Mouse (Mus musculus): Measurements from ENCODE around the gene Pik3cb. TPM values are rescaled to one million over a fixed set of nuclear protein-coding genes. Genes with fewer than 3 reads are reported as not detected.

Gene Pik3cb
- polyA plus RNA-seq, 1 experiment = 7.4 TPM

GRCm38 (mm10) chr9:99016759-99017158, 123.7 kb downstream of the Pik3cb start:
- H3K27me3 ChIP-seq (replicated peaks; ENCODE audit: control insufficient read depth, insufficient read depth, low read length) = no peaks in the 10 kb centered on the region

GRCm38 (mm10) chr9:99016301-99016700, 124.1 kb downstream of the Pik3cb start:
- TF ChIP-seq CTCF (conservative IDR thresholded peaks at IDR 0.05; ENCODE audit: insufficient read depth, insufficient read length, low read depth, low read length) = no peak
- TF ChIP-seq POLR2A (IDR thresholded peaks at IDR 0.05; ENCODE audit: low read depth, low read length) = no peak
- Histone ChIP-seq H3K27me3 (replicated peaks; ENCODE audit: control insufficient read depth, insufficient read depth, low read length) (no peaks in the 10 kb centered on the region), H3K27ac (ENCODE audit: insufficient read depth, low read depth, low read length) (no peak overlapping the region), H3K36me3 (ENCODE audit: control insufficient read depth, insufficient read depth, low read length) (no peaks in the 10 kb centered on the region), H3K4me3 (ENCODE audit: insufficient read depth, low read depth, low read length) (no peak overlapping the region), H3K4me1 (ENCODE audit: control insufficient read depth, insufficient read depth, low read length) (peaks cover 3% of the 10 kb centered on the region; the same call in 1 of the 2 replicates)
- 55% methylated on average over 3 of the region's 3 CpGs for whole genome bisulfite sequencing
- peak; percentile 22 for DNase-seq

More at GRCm38 (mm10) chr9:99016759-99017158, 123.7 kb downstream of the Pik3cb start:
- Histone ChIP-seq H3K27ac (ENCODE audit: insufficient read depth, low read depth, low read length) (no peak overlapping the region), H3K36me3 (ENCODE audit: control insufficient read depth, insufficient read depth, low read length) (no peaks in the 10 kb centered on the region), H3K4me3 (ENCODE audit: insufficient read depth, low read depth, low read length) (no peak overlapping the region), H3K4me1 (ENCODE audit: control insufficient read depth, insufficient read depth, low read length) (peaks cover 3% of the 10 kb centered on the region; the same call in 1 of the 2 replicates)
- no peak for DNase-seq
- no peak for TF ChIP-seq CTCF (conservative IDR thresholded peaks at IDR 0.05; ENCODE audit: insufficient read depth, insufficient read length, low read depth, low read length)
- WGBS = 53% methylated on average over 3 of the region's 3 CpGs

DNA sequence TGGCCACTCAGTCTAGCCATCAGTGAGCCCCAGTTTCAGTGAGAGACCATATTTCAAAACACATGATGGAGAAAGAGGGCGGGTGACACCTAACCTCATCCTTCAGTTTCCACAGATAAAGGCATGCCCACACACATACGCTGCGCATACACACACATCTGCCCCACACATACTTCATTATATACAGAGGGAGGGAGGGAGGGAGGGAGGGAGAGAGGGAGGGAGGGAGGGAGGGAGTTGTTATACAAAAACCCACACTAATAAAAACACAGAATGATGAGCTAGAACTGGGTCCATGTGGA, 130.6 kb downstream of the Pik3cb start:
- 96% methylated on average over 3 of the region's 3 CpGs for WGBS
- no peak for DNase-seq
- Histone ChIP-seq H3K27ac (ENCODE audit: insufficient read depth, low read depth, low read length) (no peak overlapping the region), H3K4me1 (ENCODE audit: control insufficient read depth, insufficient read depth, low read length) (no peaks in the 10 kb centered on the region), H3K4me3 (ENCODE audit: insufficient read depth, low read depth, low read length) (no peak overlapping the region), H3K27me3 (replicated peaks; ENCODE audit: control insufficient read depth, insufficient read depth, low read length) (no peaks in the 10 kb centered on the region), H3K36me3 (ENCODE audit: control insufficient read depth, insufficient read depth, low read length) (no peaks in the 10 kb centered on the region)
- TF ChIP-seq POLR2A (IDR thresholded peaks at IDR 0.05; ENCODE audit: low read depth, low read length) (no peak), CTCF (conservative IDR thresholded peaks at IDR 0.05; ENCODE audit: insufficient read depth, insufficient read length, low read depth, low read length) (no peak)

DNA sequence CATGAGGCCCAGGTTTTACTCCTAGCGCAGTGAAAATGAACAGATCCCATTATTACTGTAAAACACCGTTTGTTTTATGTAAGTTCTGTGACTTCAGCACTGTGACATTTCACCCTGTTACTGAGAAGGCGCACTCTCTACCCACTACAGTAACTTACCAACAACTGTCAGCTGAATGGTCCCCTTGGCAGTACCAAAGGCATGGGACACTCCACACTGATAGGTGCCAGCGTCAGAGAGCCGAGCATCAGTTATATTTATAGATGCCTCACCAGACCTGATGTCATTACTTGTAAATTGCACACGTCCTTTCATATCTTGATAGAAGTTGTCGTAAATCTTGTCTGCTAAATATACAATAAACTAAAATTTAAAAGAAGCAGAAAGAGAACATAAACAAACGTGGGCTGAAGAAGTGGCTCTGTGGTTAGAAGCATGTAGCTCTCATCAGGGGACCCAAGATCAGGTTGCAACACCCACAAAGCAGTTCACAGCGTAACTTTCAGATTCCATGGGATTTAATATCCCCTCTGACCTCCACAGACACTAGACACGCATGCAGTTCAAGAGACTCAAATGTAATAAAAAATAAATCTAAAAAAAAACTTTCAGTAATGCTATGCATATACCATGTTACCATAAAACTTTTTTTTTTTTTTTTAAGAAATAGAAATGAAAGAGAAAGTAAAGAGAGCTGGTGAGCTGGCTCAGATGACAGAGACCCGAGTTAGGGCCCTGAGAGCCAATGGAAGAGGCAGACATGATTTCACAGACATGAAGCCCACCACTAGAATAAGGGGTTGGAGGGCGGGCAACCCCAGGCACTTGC, 131.1 kb downstream of the Pik3cb start:
- Histone ChIP-seq H3K36me3 (ENCODE audit: control insufficient read depth, insufficient read depth, low read length) (no peaks in the 10 kb centered on the region), H3K4me1 (ENCODE audit: control insufficient read depth, insufficient read depth, low read length) (no peaks in the 10 kb centered on the region), H3K27ac (ENCODE audit: insufficient read depth, low read depth, low read length) (no peak overlapping the region), H3K27me3 (replicated peaks; ENCODE audit: control insufficient read depth, insufficient read depth, low read length) (no peaks in the 10 kb centered on the region), H3K4me3 (ENCODE audit: insufficient read depth, low read depth, low read length) (no peak overlapping the region)
- no peak for DNase-seq
- TF ChIP-seq CTCF (conservative IDR thresholded peaks at IDR 0.05; ENCODE audit: insufficient read depth, insufficient read length, low read depth, low read length) = no peak
- no peak for TF ChIP-seq POLR2A (IDR thresholded peaks at IDR 0.05; ENCODE audit: low read depth, low read length)
- WGBS = 73% methylated on average over 12 of the region's 12 CpGs

DNA sequence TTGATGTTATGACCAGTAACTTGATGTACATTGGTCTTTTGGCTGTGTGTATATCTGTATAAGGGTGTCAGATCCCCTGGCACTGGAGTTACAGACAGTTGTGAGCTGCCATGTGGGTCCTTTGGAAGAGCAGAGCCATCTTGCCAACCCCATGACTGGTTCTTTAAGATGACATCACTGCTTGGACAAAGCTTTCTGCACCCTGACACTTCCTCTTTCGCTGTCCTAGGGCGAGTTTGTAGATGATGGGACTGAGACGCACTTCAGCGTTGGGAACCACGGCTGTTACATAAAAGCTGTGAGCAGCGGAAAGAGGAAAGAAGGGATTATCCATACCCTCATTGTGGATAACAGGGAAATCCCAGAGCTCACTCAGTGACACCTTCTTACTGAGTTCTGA, 139.1 kb downstream of the Pik3cb start:
- H3K27me3 ChIP-seq (replicated peaks; ENCODE audit: control insufficient read depth, insufficient read depth, low read length) = no peaks in the 10 kb centered on the region
- no peaks in the 10 kb centered on the region for H3K4me1 ChIP-seq (ENCODE audit: control insufficient read depth, insufficient read depth, low read length)
- WGBS = 92% methylated on average over 6 of the region's 6 CpGs
- no peaks in the 10 kb centered on the region for H3K36me3 ChIP-seq (ENCODE audit: control insufficient read depth, insufficient read depth, low read length)
- DNase-seq = no peak
- no peak overlapping the region for H3K27ac ChIP-seq (ENCODE audit: insufficient read depth, low read depth, low read length)
- TF ChIP-seq CTCF (conservative IDR thresholded peaks at IDR 0.05; ENCODE audit: insufficient read depth, insufficient read length, low read depth, low read length) (no peak), POLR2A (IDR thresholded peaks at IDR 0.05; ENCODE audit: low read depth, low read length) (no peak)
- H3K4me3 ChIP-seq (ENCODE audit: insufficient read depth, low read depth, low read length) = no peak overlapping the region

- 73% methylated on average over 9 of the region's 9 CpGs for WGBS
- no peak overlapping the region for H3K27ac ChIP-seq (ENCODE audit: insufficient read depth, low read depth, low read length)
- DNase-seq = no peak
- H3K36me3 ChIP-seq (ENCODE audit: control insufficient read depth, insufficient read depth, low read length) = no peaks in the 10 kb centered on the region
- no peak overlapping the region for H3K4me3 ChIP-seq (ENCODE audit: insufficient read depth, low read depth, low read length)
- TF ChIP-seq CTCF (conservative IDR thresholded peaks at IDR 0.05; ENCODE audit: insufficient read depth, insufficient read length, low read depth, low read length) (no peak), POLR2A (IDR thresholded peaks at IDR 0.05; ENCODE audit: low read depth, low read length) (no peak)
- H3K4me1 ChIP-seq (ENCODE audit: control insufficient read depth, insufficient read depth, low read length) = no peaks in the 10 kb centered on the region
- H3K27me3 ChIP-seq (replicated peaks; ENCODE audit: control insufficient read depth, insufficient read depth, low read length) = no peaks in the 10 kb centered on the region
Measured at GRCm38 (mm10) chr9:98999881-99000339, 140.5 kb downstream of the Pik3cb start.

DNA sequence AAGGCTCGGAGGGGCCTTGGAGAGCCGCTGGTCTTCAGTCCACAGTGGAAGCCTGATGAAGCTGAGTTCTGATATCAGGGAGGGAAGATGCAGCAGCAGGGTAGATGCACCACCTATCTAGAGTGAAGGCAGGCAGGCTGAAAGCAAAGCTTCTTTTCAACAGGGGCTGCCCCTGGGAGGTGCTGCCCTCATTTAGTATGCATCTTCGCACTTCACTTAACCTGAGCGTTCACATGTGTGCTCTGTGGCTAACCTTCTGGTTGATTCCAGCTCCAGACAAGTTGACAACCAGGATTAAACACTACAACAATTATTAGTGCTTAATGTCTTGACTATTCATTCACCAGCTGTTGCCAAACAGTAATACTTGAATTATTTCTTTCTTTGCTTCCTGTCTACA, 146.3 kb downstream of the Pik3cb start:
- WGBS = 77% methylated on average over 4 of the region's 4 CpGs
- TF ChIP-seq POLR2A (IDR thresholded peaks at IDR 0.05; ENCODE audit: low read depth, low read length) (no peak), CTCF (conservative IDR thresholded peaks at IDR 0.05; ENCODE audit: insufficient read depth, insufficient read length, low read depth, low read length) (no peak)
- DNase-seq = no peak
- Histone ChIP-seq H3K4me3 (ENCODE audit: insufficient read depth, low read depth, low read length) (no peak overlapping the region), H3K36me3 (ENCODE audit: control insufficient read depth, insufficient read depth, low read length) (peaks cover 4% of the 10 kb centered on the region), H3K4me1 (ENCODE audit: control insufficient read depth, insufficient read depth, low read length) (no peaks in the 10 kb centered on the region), H3K27me3 (replicated peaks; ENCODE audit: control insufficient read depth, insufficient read depth, low read length) (no peaks in the 10 kb centered on the region), H3K27ac (ENCODE audit: insufficient read depth, low read depth, low read length) (no peak overlapping the region)

All from kidney, adult 2 months (tissue).